Mouse (Mus musculus) cerebellum, postnatal 10 days (tissue): ENCODE measurements around the gene Tnfsf13.
A peak's percentile ranks its signal among the peaks of the same experiment; 100 is the strongest.
"Not testable (repeated sequence)": the region's sequence is repeated elsewhere in the genome, so short reads cannot be mapped to it uniquely, and the experiment has no call there.

Experiments
- DNase-seq, 2 experiments: peaks; one replicate each; pipeline ENCODE4 v3.0.0; 2021; ENCODE audit warnings: mixed read lengths in 2 of 2

Gene Tnfsf13

GRCm38 (mm10) chr11:69685526-69686148 is at the start of gene Tnfsf13:
Gene Tnfsf13 (minus strand): TSS chr11:69685784.
- DNase-seq = peak; percentile 78 to 82

GRCm38 (mm10) chr11:69731408-69731807 is 45.8 kb upstream of the Tnfsf13 start:
- DNase-seq = not testable (repeated sequence)

GRCm38 (mm10) chr11:69729063-69729462 is 43.5 kb upstream of the Tnfsf13 start:
- peak; percentile 70 to 81 for DNase-seq

- DNase-seq = no peak
Observed at GRCm38 (mm10) chr11:69725951-69726350, 40.4 kb upstream of the Tnfsf13 start.

GRCm38 (mm10) chr11:69723074-69723473 is 37.5 kb upstream of the Tnfsf13 start:
- DNase-seq = no peak

GRCm38 (mm10) chr11:69720852-69721251 is 35.3 kb upstream of the Tnfsf13 start:
- DNase-seq = no peak

GRCm38 (mm10) chr11:69719423-69719822 is 33.8 kb upstream of the Tnfsf13 start:
- no peak for DNase-seq

- no peak for DNase-seq
Observed at GRCm38 (mm10) chr11:69718661-69719060, 33.1 kb upstream of the Tnfsf13 start.

- no peak for DNase-seq
Observed at GRCm38 (mm10) chr11:69716953-69717352, 31.4 kb upstream of the Tnfsf13 start.

GRCm38 (mm10) chr11:69715929-69716328 is 30.3 kb upstream of the Tnfsf13 start:
- DNase-seq = no peak

- peak; percentile 47 to 65 for DNase-seq
Observed at GRCm38 (mm10) chr11:69715482-69715881, 29.9 kb upstream of the Tnfsf13 start.

- no peak for DNase-seq
Observed at GRCm38 (mm10) chr11:69714636-69715329, 29.2 kb upstream of the Tnfsf13 start.

GRCm38 (mm10) chr11:69712954-69713672 is 27.5 kb upstream of the Tnfsf13 start:
- no peak for DNase-seq

GRCm38 (mm10) chr11:69711082-69711481 is 25.5 kb upstream of the Tnfsf13 start:
- DNase-seq = no peak

GRCm38 (mm10) chr11:69710470-69710869 is 24.9 kb upstream of the Tnfsf13 start:
- no peak for DNase-seq

GRCm38 (mm10) chr11:69709554-69710446 is 24.2 kb upstream of the Tnfsf13 start:
- DNase-seq = peak; percentile 30 to 39

GRCm38 (mm10) chr11:69708614-69709265 is 23.2 kb upstream of the Tnfsf13 start:
- DNase-seq = peak; percentile 9 to 27

GRCm38 (mm10) chr11:69707873-69708381 is 22.3 kb upstream of the Tnfsf13 start:
- DNase-seq = no peak

- DNase-seq = no peak
Observed at GRCm38 (mm10) chr11:69707480-69707847, 21.9 kb upstream of the Tnfsf13 start.

- DNase-seq = peak; percentile 99
Observed at GRCm38 (mm10) chr11:69706775-69707479, 21.3 kb upstream of the Tnfsf13 start.

GRCm38 (mm10) chr11:69704613-69705010 is 19.0 kb upstream of the Tnfsf13 start:
- DNase-seq = no peak
